Mouse (Mus musculus): ENCODE data around the gene Commd7. TPM values are rescaled to one million over a fixed set of nuclear protein-coding genes. Genes with fewer than 3 reads are reported as not detected.

Commd7 gene
- polyA plus RNA-seq, 1 experiment from 2014 or later, result 70.1 TPM

DNA sequence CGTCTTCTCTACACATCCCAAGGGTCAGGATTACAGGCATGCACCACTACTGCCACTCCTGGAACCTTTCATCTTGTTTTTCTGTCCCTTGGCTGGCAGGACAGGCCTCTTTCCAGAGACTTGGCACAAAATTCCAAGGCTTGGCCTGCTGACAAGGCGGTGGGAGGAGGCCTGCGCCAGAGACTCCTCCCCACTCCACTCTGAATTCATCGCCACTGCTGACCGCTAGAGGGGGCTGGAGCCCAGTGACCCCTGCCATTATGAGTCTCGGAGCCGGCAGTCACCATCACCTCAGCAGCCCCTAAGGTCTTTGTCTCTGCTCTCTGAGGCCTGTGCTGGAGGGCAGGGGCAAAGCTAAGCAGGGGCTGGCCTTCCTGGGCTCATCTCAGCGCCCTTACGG, 23.0 kb downstream of the Commd7 start:
- peak; percentile 92 for DNase-seq (ENCODE audit: low spot score)
- 15% methylated on average over 9 of the region's 9 CpGs for WGBS
- Histone ChIP-seq H3K9ac (ENCODE audit: low read length) (no peak overlapping the region), H3K27me3 (ENCODE audit: control insufficient read depth, insufficient read depth, low read length) (no peaks in the 10 kb centered on the region), H3K36me3 (ENCODE audit: control insufficient read depth, insufficient read depth, low read length) (no peaks in the 10 kb centered on the region), H3K9me3 (ENCODE audit: control insufficient read depth, low read length) (no peaks in the 10 kb centered on the region), H3K27ac (replicated peaks) (no peak overlapping the region; the same call in 1 of the 2 replicates), H3K4me3 (ENCODE audit: low read depth, low read length) (no peak overlapping the region), H3K4me1 (replicated peaks; ENCODE audit: control insufficient read depth, insufficient read depth) (peaks cover 8% of the 10 kb centered on the region; the same call in 1 of the 2 replicates), H3K4me2 (replicated peaks; ENCODE audit: low read depth) (no peak overlapping the region)
- peak; percentile 96 for TF ChIP-seq CTCF (IDR thresholded peaks at IDR 0.05; ENCODE audit: low read depth)
- no peak for TF ChIP-seq EP300 (optimal IDR thresholded peaks at IDR 0.05)
- ATAC-seq (ENCODE audit: low FRiP score, low TSS enrichment), result peak; percentile 76

DNA sequence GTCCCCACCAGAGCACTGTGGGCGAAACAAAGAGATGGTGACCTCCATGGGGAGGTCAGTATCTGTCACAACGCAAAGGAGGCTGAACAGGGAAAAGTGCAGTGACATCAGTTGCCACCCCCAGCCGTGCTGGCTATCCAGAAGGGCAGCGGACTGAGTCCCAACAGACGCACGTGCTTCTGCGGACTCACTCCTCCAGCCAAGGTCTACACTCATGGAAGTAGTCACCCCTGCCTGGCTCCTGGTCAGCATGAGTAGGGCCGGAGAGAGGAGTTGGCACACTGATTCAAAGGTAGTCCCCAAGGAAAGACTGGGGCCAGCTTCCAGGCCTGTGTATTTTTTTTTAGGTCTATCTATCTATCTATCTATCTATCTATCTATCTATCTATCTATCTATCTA, 23.5 kb downstream of the Commd7 start:
- no peak for ATAC-seq (ENCODE audit: low FRiP score, low TSS enrichment)
- Histone ChIP-seq H3K27me3 (ENCODE audit: control insufficient read depth, insufficient read depth, low read length) (no peaks in the 10 kb centered on the region), H3K36me3 (ENCODE audit: control insufficient read depth, insufficient read depth, low read length) (no peaks in the 10 kb centered on the region), H3K4me3 (ENCODE audit: low read depth, low read length) (no peak overlapping the region), H3K9ac (ENCODE audit: low read length) (no peak overlapping the region), H3K4me1 (replicated peaks; ENCODE audit: control insufficient read depth, insufficient read depth) (peaks cover 8% of the 10 kb centered on the region; the same call in 1 of the 2 replicates), H3K27ac (replicated peaks) (no peak overlapping the region; the same call in 1 of the 2 replicates), H3K4me2 (replicated peaks; ENCODE audit: low read depth) (no peak overlapping the region), H3K9me3 (ENCODE audit: control insufficient read depth, low read length) (no peaks in the 10 kb centered on the region)
- 86% methylated on average over 8 of the region's 8 CpGs for WGBS
- no peak for DNase-seq (ENCODE audit: low spot score)
- no peak for TF ChIP-seq EP300 (optimal IDR thresholded peaks at IDR 0.05)
- no peak for TF ChIP-seq CTCF (IDR thresholded peaks at IDR 0.05; ENCODE audit: low read depth)

DNA sequence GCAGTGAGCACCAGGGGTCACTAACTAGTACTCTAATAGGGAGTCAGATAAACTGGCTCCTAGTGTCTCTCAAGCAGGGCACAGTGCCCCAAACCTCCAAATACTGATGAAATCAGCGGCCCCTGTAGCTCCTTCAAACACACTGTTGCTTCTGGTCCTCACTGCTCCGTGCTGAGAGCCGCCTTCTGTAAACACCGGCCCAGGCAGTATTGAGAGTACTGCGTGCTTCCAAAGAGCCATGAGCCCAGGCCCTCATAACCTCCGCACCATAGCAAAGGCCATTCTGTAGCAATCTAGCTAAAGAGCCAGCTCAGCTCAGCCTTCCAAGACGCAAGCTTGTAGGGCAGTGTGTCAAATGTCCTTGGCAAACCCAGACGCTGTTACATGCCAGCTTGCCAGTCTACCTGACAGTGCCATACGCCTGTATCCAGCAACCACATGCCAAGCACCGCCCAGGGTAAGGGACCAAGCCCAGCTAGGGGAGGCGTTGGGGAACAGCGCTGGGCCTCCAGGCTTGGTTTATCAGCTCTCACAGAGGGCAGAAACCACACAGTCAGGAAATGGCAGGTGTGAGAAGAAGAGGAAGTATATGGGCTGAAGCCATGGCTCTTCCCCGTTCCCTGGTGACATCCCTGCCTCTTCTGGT, 24.6 kb downstream of the Commd7 start:
- H3K36me3 ChIP-seq (ENCODE audit: control insufficient read depth, insufficient read depth, low read length), result no peaks in the 10 kb centered on the region
- H3K9me3 ChIP-seq (ENCODE audit: control insufficient read depth, low read length), result no peaks in the 10 kb centered on the region
- H3K9ac ChIP-seq (ENCODE audit: low read length), result no peak overlapping the region
- 60% methylated on average over 13 of the region's 13 CpGs for WGBS
- H3K27me3 ChIP-seq (ENCODE audit: control insufficient read depth, insufficient read depth, low read length), result no peaks in the 10 kb centered on the region
- no peak overlapping the region for H3K4me3 ChIP-seq (ENCODE audit: low read depth, low read length)
- H3K27ac ChIP-seq (replicated peaks), result peak overlapping the region; percentile 1
- peak; percentile 70 for DNase-seq (ENCODE audit: low spot score)
- H3K4me2 ChIP-seq (replicated peaks; ENCODE audit: low read depth), result no peak overlapping the region
- TF ChIP-seq CTCF (IDR thresholded peaks at IDR 0.05; ENCODE audit: low read depth) (no peak), EP300 (optimal IDR thresholded peaks at IDR 0.05) (no peak)
- H3K4me1 ChIP-seq (replicated peaks; ENCODE audit: control insufficient read depth, insufficient read depth), result peaks cover 8% of the 10 kb centered on the region; the same call in 1 of the 2 replicates
- ATAC-seq (ENCODE audit: low FRiP score, low TSS enrichment), result peak; percentile 63

DNA sequence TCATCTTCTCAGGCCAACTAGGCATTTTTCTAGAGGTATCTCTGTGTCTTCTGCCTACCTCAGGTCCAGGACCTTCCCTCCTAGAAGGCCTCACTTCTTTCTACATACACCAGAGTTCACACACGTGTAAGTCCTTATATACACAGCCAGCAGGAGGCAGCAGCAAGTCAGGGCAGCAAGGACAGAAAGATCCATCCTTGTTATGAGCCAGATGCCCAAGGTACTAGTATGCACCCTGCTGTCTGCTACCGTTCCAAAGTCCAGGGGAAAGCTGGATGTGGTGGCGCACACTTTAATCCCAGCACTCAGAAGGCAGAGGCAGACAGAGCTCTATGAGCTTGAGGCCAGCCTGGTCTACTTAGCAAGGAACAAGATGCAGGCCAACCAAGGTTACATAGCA, 26.2 kb downstream of the Commd7 start:
- no peak for DNase-seq (ENCODE audit: low spot score)
- no peak for ATAC-seq (ENCODE audit: low FRiP score, low TSS enrichment)
- Histone ChIP-seq H3K27ac (replicated peaks) (no peak overlapping the region), H3K9ac (ENCODE audit: low read length) (no peak overlapping the region), H3K4me3 (ENCODE audit: low read depth, low read length) (no peak overlapping the region), H3K9me3 (ENCODE audit: control insufficient read depth, low read length) (no peaks in the 10 kb centered on the region), H3K36me3 (ENCODE audit: control insufficient read depth, insufficient read depth, low read length) (no peaks in the 10 kb centered on the region), H3K4me1 (replicated peaks; ENCODE audit: control insufficient read depth, insufficient read depth) (0 out of 2 replicates have a peak, but pooled peaks cover 3% of the 10 kb centered on the region), H3K4me2 (replicated peaks; ENCODE audit: low read depth) (no peak overlapping the region), H3K27me3 (ENCODE audit: control insufficient read depth, insufficient read depth, low read length) (no peaks in the 10 kb centered on the region)
- 85% methylated on average over 3 of the region's 3 CpGs for WGBS
- TF ChIP-seq CTCF (IDR thresholded peaks at IDR 0.05; ENCODE audit: low read depth) (peak; percentile 47), EP300 (optimal IDR thresholded peaks at IDR 0.05) (no peak)

- Histone ChIP-seq H3K36me3 (ENCODE audit: control insufficient read depth, insufficient read depth, low read length) (no peaks in the 10 kb centered on the region), H3K4me3 (ENCODE audit: low read depth, low read length) (no peak overlapping the region), H3K27ac (replicated peaks) (no peak overlapping the region), H3K9ac (ENCODE audit: low read length) (no peak overlapping the region), H3K4me2 (replicated peaks; ENCODE audit: low read depth) (no peak overlapping the region), H3K27me3 (ENCODE audit: control insufficient read depth, insufficient read depth, low read length) (no peaks in the 10 kb centered on the region), H3K4me1 (replicated peaks; ENCODE audit: control insufficient read depth, insufficient read depth) (no peaks in the 10 kb centered on the region), H3K9me3 (ENCODE audit: control insufficient read depth, low read length) (no peaks in the 10 kb centered on the region)
- DNase-seq (ENCODE audit: low spot score), result no peak
- 39% methylated on average over 4 of the region's 4 CpGs for WGBS
- no peak for ATAC-seq (ENCODE audit: low FRiP score, low TSS enrichment)
- TF ChIP-seq CTCF (IDR thresholded peaks at IDR 0.05; ENCODE audit: low read depth) (peak; percentile 51), EP300 (optimal IDR thresholded peaks at IDR 0.05) (no peak)
Measured at GRCm38 (mm10) chr2:153603724-153604123, 28.9 kb downstream of the Commd7 start.
